Mouse (Mus musculus): ENCODE results near the gene Scml4. TPM values are rescaled to one million over a fixed set of nuclear protein-coding genes. Genes with fewer than 3 reads are reported as not detected.

Scml4 gene
- total RNA-seq (2022), result 1 to 10 TPM; 2.7 to 6.2 (median 3.1) TPM

DNA sequence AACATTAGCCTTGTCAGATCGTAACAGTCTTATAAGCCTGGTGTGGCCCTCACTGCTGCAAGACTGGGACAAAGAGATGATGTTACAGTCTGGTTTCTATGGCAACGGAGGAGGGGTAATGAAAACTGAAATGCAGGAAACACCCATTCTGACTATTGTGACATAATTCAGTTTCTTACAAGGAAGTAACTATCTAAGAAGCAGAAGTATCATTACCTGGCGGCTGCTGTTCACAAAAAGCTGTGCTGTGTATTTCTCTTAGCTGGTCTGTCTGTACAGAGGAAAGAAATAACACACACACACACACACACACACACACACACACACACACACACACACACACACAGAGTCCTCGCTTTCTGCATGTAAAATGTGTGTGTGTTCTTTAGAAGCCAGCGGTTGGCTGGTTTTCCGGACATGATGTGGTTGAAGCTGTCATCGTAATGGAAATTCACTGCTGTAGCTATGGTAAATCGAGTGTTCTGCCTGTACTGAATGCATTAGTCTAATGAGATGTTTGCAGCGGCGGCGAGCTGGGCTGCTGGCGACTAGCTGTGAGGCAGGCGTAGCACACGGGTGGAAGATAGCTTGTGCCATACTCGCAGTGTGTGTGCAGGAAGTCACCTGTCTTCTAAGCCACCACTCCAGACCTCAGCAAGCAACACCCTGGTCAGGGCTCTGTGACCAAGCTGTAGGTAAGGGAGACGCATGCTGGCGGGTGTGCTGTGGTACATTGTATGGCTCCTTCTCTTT is at the start of gene Scml4:
Scml4 (plus strand) TSS at position 212 of the 753 bp plus-strand sequence.
- peak; percentile 18 to 38 for DNase-seq (ENCODE audit: low spot score in 2 of 2)

GRCm38 (mm10) chr10:42825923-42826322 is 34.2 kb upstream of the Scml4 start:
- DNase-seq (ENCODE audit: low spot score in 2 of 2), result no peak

GRCm38 (mm10) chr10:42827155-42827554 is 33.0 kb upstream of the Scml4 start:
- DNase-seq (ENCODE audit: low spot score in 2 of 2), result no peak

- DNase-seq (ENCODE audit: low spot score in 2 of 2), result no peak
Measured at GRCm38 (mm10) chr10:42830007-42830406, 30.2 kb upstream of the Scml4 start.

GRCm38 (mm10) chr10:42830409-42830808 is 29.8 kb upstream of the Scml4 start:
- no peak for DNase-seq (ENCODE audit: low spot score in 2 of 2)

GRCm38 (mm10) chr10:42832677-42833076 is 27.5 kb upstream of the Scml4 start:
- no peak for DNase-seq (ENCODE audit: low spot score in 2 of 2)

DNA sequence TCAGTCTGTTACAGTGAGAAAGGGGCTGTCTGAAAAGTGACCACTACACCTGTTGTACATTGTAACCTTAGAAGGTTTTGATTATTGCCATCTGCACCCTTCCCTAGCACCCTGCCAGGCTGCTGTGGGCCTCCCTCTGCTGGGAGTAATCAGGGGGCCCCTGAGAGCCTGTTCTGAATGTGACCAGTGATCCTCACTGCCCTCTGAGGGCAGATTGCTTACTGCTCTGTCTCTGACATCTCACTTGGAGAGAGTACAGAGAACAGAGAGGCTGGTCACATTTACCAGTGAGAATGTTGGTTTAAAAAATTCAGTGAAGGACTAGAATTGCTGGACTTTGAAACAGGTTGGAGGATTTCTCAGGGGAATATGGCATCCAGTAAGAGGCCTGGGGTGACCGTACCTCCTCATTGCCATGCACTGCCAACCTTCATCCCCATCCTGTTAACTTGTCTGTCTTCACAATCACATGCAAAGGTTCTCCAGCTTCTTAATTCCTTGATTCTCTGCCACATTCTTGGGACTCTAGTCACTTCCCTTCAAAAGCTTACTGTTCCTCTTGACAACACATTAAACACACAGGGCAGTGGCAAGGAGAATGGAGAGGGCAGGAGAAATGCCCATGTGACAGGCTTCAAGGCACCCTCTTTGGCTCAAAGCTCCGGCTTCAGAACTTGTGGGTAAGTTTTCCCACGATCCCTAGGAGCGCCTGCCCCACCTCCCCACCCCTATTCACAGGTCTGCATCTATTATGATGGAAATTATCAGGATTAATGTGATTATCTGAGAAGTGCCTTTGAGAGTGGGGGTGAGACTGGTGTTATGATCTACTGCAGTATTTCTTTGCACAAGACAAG is 26.1 kb upstream of the Scml4 start:
- no peak for DNase-seq (ENCODE audit: low spot score in 2 of 2)

DNA sequence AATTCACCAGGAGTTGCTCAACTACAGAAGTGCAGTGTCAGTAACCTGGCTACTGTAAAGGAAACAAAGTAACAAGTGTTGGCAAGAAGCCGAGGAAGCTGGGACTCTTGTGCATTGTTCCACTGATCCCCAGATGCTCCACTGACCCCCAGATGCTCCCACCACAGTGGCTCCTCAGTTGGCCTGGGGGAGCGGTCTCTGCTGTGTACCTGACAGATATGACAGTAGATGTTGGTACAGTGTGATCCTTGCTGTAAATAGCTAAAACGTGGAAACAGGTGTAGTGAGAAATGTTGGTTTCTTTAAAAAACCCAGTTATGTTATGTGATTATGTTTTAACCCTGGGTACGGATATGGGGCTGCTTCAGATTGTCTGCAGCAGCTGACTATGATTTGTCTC is 22.1 kb upstream of the Scml4 start:
- no peak for DNase-seq (ENCODE audit: low spot score in 2 of 2)

GRCm38 (mm10) chr10:42838736-42839135 is 21.4 kb upstream of the Scml4 start:
- DNase-seq (ENCODE audit: low spot score in 2 of 2), result no peak

GRCm38 (mm10) chr10:42840036-42840435 is 20.1 kb upstream of the Scml4 start:
- DNase-seq (ENCODE audit: low spot score in 2 of 2), result no peak

DNA sequence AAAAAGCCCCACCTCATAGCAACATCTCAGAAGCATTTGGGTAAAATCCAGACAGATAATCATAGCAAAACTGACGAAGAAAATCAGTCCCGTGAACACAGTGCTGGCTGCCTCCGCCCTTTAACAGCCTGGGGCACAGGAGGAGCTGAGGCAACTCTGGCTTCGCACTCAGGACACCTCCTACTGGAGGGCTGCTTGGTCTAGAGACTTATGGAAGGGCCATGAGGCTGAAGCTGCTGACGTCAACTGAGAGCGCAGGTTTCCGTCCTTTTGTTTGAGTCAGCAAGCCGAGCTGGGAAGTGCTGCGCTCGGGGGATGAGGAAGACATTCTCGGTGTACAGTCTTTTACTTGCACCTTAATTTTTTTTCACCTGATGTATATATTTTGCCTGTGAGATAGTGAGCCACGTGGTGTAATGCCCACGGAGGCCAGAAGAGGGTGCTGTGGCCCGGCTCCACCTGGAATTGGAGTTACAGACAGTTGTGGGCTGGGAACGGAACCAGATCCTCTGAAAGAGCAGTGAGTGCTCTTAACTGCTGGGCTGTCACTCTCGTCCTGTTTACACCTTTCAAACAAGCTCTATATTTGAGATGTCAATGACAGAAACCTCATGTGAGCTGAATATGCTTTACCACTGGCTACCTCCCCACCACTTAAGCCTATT is 18.5 kb upstream of the Scml4 start:
- DNase-seq (ENCODE audit: low spot score in 2 of 2), result no peak

DNA sequence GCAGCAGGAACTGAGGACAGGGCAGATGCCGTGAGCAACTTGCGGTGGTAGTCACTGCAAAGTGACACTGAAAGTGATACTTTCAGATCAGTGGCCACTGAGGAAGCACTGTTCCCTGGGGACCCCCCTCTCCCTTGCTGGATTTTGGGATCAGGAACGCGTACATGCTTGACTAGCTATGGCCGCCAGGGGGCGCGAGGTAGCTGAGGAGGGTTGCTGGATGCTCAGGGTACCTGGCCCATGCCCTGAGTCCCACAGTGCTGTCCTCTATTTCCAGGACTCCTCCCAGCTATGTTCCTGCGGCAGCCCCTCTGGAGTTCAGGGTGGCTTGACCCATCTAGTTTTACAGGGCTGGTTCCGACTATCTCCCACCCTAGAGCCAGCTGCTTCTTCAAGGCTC is 17.8 kb upstream of the Scml4 start:
- peak in 1 of 2 experiments; percentile 55 for DNase-seq (ENCODE audit: low spot score in 2 of 2)

- DNase-seq (ENCODE audit: low spot score in 2 of 2), result no peak
Measured at GRCm38 (mm10) chr10:42843416-42843815, 16.8 kb upstream of the Scml4 start.

GRCm38 (mm10) chr10:42845480-42845879 is 14.7 kb upstream of the Scml4 start:
- DNase-seq (ENCODE audit: low spot score in 2 of 2), result no peak

DNA sequence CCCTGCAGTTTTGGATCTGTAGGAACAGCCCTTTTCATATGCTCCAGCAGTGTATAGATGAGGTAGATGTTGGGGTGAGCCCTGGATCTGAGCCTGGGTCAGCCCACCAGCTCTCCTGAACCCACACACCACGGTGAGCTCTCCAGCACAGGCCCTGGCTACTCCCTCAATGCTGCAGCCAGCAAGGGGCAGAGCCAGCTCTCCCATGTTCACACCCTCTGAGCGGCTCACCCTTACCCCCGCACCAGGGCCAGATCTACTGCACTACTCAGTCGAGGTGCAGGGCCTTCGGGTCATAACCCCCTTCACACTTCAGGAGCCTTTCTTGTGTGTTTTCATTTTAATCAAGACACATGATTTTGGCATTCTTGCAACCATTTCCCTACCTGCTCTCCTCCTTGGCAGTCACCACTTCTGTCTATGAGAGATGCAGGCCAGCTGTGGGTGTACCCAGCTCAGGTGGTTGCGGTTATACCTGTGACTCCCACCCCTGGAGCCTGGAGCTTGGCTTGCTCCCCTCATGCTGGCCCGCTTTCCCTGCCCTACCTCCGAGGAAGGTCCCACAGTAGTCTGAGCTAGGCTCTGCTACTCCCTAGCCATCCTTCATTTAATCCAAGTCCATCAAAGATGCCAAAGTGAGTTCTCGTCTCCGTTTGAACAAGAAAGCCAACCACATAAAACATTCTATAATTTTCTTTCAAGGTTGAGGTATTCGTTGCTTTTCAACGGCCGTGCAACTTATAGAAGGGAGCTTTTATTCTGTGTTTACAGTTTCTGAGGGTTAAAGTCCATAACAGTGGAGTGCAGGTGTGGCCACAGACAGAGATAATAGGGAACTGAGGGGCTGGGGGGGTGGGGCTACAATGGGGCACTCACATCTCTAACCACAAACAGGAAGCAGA is 11.7 kb upstream of the Scml4 start:
- DNase-seq (ENCODE audit: low spot score in 2 of 2), result no peak

DNA sequence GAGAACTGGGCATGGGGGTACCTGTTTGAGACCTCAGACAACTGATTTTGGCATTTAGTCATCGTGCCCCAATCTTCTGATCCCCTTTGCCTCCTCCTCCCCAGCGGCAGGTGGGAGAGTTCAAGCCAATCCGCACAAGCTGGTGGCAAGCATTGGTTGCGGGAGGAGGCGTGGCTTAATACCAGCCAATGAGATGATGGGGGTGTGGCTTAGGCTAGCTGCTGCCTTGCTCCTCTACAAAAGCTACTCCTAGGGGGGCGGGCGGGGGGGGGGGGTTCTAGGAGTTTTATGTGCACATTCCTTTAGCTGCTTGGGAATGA is 11.1 kb upstream of the Scml4 start:
- no peak for DNase-seq (ENCODE audit: low spot score in 2 of 2)

- no peak for DNase-seq (ENCODE audit: low spot score in 2 of 2)
Measured at GRCm38 (mm10) chr10:42854838-42855237, 5.3 kb upstream of the Scml4 start.

GRCm38 (mm10) chr10:42855250-42855649 is 4.9 kb upstream of the Scml4 start:
- DNase-seq (ENCODE audit: low spot score in 2 of 2), result no peak

DNA sequence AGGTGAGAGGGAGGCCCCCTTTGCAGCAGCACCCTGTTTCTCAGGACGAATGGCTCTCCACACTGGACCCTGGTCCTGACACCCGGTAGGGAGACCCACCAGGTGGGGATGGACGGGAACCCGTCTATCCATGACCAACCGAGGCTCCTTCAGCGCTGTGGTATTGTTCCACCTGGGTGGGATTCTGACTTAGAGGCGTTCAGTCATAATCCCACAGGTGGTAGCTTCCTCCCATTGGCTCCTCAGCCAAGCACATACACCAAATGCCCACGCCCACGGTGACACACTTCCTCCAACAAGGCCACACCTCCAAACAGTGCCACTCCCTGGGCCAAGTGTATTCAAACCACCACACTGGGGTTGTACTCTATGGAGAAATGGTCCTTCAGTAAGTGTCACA is 3.6 kb upstream of the Scml4 start:
- DNase-seq (ENCODE audit: low spot score in 2 of 2), result no peak

GRCm38 (mm10) chr10:42857021-42857420 is 3.1 kb upstream of the Scml4 start:
- no peak for DNase-seq (ENCODE audit: low spot score in 2 of 2)

- no peak for DNase-seq (ENCODE audit: low spot score in 2 of 2)
Measured at GRCm38 (mm10) chr10:42859781-42860158, 400 bp upstream of the Scml4 start.
